7 mouse cellular contexts compared by ENCODE assay signal in genomic region chr2:116060701-116061400, GRCm38 (mm10). TPM values are rescaled to one million over a fixed set of nuclear protein-coding genes. Genes with fewer than 3 reads are reported as not detected.
DNase-seq lines count a peak whose midpoint lies in the region; TF ChIP-seq lines count a peak whose summit lies in the region.

No protein-coding gene starts in this region.

- TF ChIP-seq CTCF in E14TG2a.4 (conservative IDR thresholded peaks at IDR 0.05; ENCODE audit: low read length), result no peak

- peak overlapping the region; percentile 63 for H3K4me3 ChIP-seq in E14TG2a.4 (replicated peaks; ENCODE audit: low read length)
- H3K4me3 ChIP-seq in hindbrain, embryonic 10.5 days, result peak overlapping the region; percentile 90

- no peaks in the 10 kb centered on the region for H3K36me3 ChIP-seq in E14TG2a.4 (ENCODE audit: insufficient read depth, low read length)
- H3K36me3 ChIP-seq in hindbrain, embryonic 10.5 days, result peaks cover 52% of the 10 kb centered on the region

- 1% methylated on average over 21 of the region's 21 CpGs for WGBS in hindbrain, embryonic 10.5 days

- peaks cover 77% of the 10 kb centered on the region for H3K27me3 ChIP-seq in E14TG2a.4 (ENCODE audit: insufficient read depth, low read length)
- peaks cover 21% of the 10 kb centered on the region for H3K27me3 ChIP-seq in hindbrain, embryonic 10.5 days (ENCODE audit: insufficient read depth, poor library complexity, severe bottlenecking)

- peak; percentile 58 for DNase-seq in R1 (ENCODE audit: low read depth, low spot score)
- peak; percentile 66 for DNase-seq in hindbrain, embryonic 10.5 days (ENCODE audit: low spot score)
- peak; percentile 8 for DNase-seq in lung, postnatal 10 days
- no peak for DNase-seq in cerebellum, adult 11 months
- DNase-seq in MN1 (ENCODE audit: low spot score), result no peak
- no peak for DNase-seq in adrenal gland, adult 8-10 months

- H3K27ac ChIP-seq in hindbrain, embryonic 10.5 days, result peak overlapping the region; percentile 98

- no peaks in the 10 kb centered on the region for H3K9me3 ChIP-seq in E14TG2a.4 (ENCODE audit: low read length)
- H3K9me3 ChIP-seq in hindbrain, embryonic 10.5 days, result no peaks in the 10 kb centered on the region

- H3K4me1 ChIP-seq in E14TG2a.4 (replicated peaks; ENCODE audit: low read depth, low read length), result peaks cover 59% of the 10 kb centered on the region
- peaks cover 60% of the 10 kb centered on the region for H3K4me1 ChIP-seq in hindbrain, embryonic 10.5 days (replicated peaks)

RNA-seq across cellular contexts. Expression of gene Meis2, which starts 4.8 kb away (rescaled TPM):
- 61.3 and 91.1 TPM in 2 replicates for polyA plus RNA-seq in hindbrain, embryonic 10.5 days (2016; fragmentation: Nextera tagmentation; extraction: Ambion mirVana)
- 100 to 1,000 TPM; 197 to 340 (median 252) TPM for total RNA-seq in adrenal gland, adult 8-10 months (2022)

Comparison
In these comparisons a context has a peak if more than half of its experiments do, and no peak if none do; other contexts are left out.
1. DNase-seq: peak in R1 (single experiment), hindbrain, embryonic 10.5 days (single experiment) and lung, postnatal 10 days (single experiment); none in cerebellum, adult 11 months (single experiment), MN1 (single experiment) and adrenal gland, adult 8-10 months (single experiment).